Mouse (Mus musculus): ENCODE measurements around the gene Tpst2. TPM values are rescaled to one million over a fixed set of nuclear protein-coding genes. Genes with fewer than 3 reads are reported as not detected.

Tpst2 gene
- polyA plus RNA-seq (2012; rRNA removed) = 20.7 and 29.1 TPM in 2 replicates

DNA sequence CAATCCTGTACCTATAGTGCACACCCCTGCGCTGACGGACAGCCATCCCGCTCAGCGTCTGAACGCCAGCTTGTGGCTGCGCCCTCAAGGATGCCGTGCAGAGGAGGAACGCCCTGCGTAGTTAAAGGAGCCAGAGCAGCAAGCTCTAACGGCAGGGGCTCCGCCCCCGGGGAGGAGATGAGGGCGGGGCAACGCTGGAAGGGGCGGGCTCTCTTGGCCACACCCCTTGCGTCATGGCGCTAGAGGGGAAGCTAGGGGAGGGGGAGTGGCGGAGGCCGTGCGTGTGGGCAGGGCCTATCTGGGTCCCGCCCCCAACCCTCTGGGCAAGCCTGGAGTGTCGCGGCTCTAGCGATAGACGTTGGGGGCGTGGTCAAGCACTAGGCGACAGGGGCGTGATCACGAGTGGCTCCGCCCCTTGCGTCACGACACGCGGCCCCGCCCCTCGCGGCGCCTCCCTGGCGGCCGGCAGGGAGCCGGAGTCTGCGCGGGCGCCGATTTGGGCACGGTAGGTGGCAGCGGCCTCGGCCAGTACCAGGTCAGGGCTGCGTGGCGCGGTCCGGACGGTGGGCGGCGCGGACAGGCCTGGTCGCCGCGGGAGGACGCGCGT, at the start of gene Tpst2:
Tpst2 (plus strand) TSS at position 425 of the 607 bp plus-strand sequence.
- peak; percentile 99 for DNase-seq (ENCODE audit: low spot score)

DNA sequence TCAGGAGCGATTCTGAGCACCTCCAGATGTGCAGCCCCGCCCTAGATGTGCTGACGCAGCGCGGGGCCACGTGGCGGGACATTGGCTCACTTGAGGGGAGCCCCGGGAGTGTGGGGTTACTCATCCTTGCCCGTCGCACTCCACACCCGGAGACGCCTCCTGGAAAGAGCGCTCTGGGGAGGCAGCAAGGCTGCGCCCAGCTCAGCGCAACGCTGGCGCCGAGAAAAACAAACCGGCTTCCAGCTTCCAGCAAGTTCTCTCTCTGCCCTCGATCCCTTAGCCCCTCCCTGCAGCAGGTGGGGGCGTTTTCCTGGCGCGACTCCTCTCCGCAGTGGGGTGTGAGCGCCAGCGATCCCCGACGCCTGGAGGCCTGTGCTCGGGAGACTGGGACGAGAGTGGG, 49.1 kb upstream of the Tpst2 start:
- no peak for DNase-seq (ENCODE audit: low spot score)

DNA sequence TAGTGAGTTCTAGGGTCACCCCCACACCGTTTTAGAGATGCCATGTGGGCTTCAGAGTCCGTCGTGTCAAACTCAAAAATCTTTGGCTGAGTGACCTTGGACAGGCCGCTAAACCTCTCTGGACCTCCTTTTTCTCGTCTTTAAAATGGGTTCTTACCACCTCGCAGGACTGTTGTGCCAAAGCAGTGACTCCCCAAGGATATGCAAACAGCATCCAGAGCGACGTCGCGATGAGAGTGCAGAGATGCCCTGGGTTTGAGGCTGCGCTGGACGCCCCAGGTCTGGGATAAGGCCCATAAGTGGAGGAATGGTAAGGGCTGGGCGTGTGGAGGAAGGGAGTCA, 48.6 kb upstream of the Tpst2 start:
- no peak for DNase-seq (ENCODE audit: low spot score)

DNA sequence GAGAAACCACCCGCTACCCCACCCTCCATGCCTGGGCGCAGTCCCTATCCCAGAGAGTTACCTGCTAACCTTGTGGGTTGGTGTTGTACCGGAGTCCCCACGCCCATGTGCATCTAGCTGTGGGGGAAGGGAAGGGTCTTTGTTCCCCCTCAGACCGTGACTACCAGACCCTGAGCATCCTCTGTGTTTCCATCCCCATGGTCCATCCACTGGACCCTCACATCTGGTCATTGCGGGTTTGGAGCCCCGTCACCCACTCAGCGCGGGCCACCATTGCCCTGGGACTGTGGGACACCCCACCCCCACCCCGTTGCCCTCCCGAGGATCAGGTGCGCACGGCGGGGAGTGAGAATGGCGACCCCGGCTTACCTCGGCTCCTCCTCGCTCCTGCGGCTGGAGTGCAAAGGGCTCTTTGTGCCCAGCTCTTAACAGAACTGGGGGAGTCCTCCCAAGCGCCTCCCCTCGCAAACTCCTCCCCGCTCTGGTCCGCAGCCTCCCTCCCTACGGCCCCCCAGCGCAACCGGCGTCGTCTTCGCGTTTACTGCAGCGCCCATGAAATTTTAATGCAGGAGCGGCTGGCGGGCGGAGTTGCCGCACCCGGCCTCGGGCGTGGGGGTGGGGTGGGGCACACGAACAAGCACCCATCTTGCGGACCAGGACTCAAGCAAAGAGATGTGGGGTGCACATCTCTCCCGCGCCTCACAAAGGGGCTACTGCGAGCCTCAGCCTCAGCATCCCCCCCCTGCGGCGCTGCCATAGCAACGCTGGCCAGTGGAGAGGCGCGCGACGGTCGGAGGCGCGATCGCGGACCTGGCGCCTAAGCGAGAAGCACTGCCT, 48.0 kb upstream of the Tpst2 start:
- DNase-seq (ENCODE audit: low spot score) = no peak

DNA sequence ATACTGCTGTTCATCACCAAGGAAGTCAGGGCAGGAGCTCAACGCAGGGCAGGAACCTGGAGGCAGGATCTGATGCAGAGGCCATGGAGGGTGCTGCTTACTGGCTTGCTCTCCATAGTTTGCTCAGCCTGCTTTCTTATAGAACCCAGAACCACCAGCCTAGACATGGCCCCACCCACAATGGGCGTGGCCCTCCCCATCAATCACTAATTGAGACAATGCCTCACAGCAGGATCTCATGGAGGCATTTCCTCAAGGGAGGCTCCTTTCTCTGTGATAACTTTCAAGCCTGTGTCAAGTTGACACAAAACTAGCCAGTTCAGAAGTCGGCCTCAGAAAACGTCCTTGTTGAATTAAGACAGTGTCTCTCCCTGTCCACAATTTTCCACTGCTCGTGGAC, 40.7 kb upstream of the Tpst2 start:
- DNase-seq (ENCODE audit: low spot score) = no peak

DNA sequence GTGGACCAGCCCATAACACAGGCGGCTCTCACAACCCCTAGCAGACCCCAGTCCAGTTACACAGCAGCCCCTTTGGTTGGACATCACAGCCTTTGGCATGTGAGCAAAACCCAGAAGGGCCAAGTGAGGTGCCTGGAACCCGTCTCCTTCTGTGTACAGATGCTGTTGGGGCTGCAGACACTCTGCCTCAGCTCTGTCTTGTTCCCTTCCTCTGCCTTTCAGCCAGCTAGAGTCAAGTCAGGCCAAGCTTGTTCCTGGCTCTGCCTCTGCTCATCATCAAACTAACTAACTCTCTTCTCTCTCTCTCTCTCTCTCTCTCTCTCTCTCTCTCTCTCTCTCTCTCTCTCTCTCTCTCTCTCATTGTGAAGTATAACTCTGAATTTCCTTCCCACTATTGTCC, 39.9 kb upstream of the Tpst2 start:
- DNase-seq (ENCODE audit: low spot score) = no peak

DNA sequence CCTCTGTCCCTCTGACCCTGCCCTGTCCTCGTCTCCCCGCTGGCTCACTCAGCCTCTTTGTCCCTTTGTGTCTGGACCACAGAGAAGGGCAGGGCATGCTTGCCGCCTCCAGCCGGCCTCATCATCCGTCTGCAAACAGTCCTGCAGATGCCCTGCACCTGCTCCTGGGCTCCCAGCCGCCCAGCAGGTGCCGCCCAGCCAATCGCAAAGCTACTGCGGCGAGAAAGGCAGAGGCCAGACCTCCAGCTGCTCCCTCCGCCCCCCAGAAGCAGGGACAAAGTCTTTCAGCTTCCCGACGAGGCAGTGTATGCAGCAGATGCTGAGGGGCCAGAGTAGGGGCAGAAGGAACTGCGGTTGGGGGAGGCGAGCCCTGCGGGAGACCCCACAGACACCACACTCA, 39.1 kb upstream of the Tpst2 start:
- no peak for DNase-seq (ENCODE audit: low spot score)

DNA sequence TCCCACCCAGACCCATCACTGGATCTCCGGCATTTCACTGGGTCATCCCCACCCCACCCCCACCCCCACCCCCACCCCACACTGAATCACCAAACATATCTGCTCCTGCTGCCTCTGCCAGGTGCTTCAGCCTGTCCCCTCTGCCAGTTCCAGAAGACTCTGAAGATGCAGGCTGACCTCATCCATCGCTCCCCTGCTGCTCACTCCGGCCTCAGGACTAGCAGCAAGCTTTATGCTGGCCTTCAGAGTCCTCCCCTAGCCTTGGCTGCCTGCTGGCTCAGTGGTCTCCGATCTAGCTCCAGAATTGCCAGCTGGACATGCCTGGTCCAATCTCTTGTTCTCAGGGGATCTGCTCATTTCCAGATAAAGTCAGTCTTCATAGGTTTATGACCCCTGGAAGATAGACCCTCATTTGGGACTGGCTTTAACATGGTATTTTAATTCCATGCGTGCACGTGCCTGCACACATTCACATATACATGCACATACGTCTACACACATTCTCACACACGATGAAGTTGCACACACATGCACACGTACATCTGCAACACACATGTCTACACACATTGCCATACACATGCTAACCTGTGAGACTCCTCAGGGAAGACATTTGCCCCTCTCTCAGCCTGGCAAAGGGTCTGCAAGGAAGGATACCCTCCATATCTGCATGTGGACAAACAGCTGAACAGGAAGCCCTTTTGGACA, 38.5 kb upstream of the Tpst2 start:
- no peak for DNase-seq (ENCODE audit: low spot score)

DNA sequence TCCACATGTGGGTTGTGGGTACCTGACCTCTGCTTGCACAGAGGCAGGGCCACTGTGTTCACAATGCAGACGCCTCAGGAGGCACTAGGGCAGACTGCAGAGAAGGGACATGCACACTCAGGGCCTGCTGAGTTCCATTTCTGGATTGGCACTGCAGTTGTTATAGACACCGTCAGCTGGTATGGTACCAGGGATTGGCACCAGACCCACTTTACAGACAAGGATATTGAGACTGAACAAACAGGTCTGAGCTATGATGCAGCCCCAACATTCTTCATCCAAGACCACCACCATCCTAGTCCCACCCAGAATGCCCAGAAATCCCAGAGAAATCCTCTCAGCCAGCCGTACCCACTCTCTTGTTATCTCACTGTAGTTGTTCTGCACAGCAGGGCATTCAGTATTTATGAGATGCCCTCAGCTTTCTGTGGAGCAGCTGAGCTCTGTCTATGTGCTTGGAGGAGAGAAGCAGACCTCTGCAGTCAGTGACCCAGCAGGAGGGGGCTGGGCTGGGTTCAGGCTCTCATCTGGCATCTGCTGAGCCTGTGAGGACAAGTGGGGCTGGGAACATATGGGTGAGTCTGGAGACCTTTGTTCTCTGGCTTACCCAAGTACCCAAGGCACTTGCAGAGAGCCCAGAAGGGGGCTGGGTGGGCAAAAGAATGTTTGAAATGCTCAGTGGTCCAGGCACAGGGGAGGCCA, 37.6 kb upstream of the Tpst2 start:
- DNase-seq (ENCODE audit: low spot score) = no peak

DNA sequence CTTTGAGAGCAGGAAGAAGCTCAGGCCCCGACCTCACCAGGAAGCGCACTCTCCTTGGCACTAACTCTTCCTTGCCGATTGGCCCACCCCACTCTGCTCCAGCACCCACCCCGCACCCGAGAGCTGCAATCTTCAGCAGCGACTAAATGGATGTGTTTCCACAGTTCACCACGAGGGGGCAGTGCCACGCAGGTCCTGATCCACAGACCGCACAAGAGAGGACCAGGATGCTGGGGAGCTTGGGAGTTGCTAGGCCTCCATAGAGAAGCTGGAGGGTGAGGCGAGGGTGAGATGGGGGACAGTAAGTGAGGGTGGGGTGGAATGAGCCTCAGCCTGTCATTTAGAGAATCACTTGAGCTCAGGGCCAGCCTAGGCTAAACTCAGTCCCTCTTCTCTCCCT, 35.7 kb upstream of the Tpst2 start:
- DNase-seq (ENCODE audit: low spot score) = peak; percentile 67

DNA sequence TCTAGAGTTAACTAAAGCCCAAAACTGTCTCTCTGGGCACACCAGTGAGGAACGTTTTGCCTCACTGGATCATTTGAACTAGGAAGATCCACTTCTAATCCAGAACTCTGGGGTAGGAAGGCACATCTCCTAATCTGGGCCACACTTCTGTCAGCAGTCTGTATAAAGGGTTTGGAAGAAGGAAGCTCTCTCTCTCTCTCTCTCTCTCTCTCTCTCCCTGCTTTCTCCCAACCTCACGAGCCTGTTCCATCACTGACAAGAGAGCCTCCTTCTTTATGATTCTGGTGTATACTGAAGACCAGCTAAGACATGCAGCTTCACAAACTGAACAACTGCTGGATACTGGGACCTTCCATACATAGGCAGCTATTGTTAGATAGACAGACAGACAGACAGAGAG, 34.6 kb upstream of the Tpst2 start:
- no peak for DNase-seq (ENCODE audit: low spot score)

DNA sequence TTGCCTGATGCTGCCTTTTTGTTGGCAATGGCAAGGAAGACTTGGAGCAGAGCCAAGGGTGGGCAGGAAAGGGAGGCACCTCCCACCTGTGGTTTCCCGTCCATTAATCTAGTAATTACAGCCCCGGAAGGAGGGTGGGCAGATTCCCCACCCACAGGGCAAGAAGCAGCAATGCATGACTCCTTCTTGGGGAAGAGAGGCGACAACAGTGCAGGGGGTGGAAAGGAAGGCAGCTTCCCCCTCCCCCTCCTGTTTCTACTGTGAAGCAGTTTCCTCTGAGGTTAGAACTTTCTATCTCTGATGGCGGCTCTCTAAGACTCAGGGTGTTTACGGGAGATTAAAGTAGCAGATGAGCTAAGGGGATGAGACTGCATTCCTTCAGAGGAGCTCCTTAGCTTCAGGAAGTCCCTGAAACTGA, 34.1 kb upstream of the Tpst2 start:
- no peak for DNase-seq (ENCODE audit: low spot score)

DNA sequence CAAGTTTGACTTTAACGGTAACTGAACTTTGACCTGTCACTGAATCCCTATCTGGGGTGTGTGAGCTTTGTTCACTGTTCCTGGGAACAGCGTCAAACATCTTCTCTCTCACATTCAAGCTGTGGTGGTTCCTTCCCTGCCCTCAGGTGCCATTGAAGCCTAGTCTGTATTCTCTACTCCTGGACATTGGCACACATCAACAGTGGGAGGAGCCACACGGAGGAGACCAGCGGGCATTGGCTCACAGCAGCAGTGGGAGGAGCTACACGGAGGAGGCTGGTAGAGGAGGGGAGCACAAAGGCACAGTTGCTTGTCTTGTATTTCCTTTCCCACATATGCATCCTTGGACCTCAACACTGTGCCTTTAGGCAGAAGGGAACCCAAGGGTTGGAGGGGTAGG, 33.5 kb upstream of the Tpst2 start:
- DNase-seq (ENCODE audit: low spot score) = no peak

DNA sequence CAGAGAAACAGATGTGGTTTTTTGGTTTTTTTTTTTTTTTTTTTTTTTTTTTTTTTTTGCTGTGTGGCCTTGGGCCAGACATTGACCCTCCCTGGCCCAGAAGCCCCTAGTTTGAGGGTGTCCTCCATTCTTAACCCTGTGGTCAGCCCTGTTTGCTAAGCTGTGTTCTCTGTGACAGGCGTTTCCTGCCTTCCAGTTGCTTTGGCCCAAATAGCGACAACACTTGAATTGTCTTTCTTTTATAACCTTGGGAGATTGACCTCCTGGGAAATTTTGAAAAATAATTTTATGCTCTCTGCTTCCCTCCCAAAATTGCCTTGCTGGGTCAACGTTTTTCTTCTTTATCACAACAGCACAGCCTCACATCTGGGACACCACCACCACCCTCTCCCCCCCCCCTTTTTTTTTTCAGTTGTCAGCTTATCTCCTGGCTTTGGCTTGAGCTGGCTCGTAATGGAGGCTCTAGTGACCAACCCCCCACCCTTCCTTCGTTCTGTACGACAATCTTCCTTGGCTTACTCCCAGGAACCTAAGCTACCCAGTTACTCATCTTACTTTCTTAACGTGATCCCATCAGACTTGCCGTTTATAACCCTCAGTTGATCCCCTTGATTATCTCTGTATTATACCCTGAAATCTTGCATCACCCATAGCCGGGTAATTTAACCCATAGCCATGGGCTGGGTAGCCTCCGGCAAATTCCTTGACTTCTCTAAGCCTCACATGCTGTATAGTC, 32.8 kb upstream of the Tpst2 start:
- no peak for DNase-seq (ENCODE audit: low spot score)

DNA sequence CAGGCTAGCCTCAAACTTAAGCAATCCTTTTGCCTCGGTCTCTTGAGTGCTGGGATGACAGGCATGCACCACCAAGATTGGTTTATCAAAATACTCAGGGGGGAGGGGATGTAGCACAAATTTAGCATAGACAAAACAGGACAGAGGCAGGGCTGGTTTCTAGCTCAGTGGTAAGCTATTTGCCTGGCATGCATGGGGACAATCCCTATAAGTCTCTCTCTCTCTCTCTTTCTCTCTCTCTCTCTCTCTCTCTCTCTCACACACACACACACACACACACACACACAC, 32.3 kb upstream of the Tpst2 start:
- no peak for DNase-seq (ENCODE audit: low spot score)

DNA sequence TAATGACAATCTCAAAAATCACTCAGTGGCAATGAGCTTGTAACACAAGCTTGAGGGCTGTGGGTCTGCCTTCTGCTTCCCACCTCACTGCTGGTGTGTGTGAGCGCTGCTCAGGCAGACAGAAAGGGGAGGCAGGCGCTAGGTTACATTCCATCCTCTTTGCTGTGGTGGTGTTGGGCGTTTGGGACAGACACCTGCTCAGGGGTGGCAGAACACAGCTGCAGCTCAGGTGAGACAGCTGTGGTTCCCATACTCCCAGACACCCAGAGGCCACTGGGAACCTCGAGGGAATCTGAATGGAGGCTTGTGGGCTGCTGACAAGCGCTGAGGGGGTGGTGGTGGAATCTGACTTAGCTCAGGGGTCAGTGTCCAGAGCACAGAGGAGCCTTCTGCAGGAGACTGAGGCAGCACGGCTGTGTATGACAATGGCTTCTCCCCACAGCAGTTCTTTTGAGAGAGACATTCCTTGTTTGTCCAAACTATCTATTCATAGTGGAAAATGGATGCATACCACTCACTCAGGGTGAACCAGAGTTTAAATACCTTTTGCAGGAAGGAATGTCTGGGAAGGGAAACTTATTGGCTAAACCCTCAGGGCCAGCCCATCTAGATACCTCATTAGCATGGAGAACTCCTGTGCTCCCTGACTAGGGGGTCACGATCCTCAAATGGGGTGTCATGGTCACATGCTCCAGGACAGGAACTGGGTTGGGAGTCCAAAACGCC, 31.4 kb upstream of the Tpst2 start:
- no peak for DNase-seq (ENCODE audit: low spot score)

DNA sequence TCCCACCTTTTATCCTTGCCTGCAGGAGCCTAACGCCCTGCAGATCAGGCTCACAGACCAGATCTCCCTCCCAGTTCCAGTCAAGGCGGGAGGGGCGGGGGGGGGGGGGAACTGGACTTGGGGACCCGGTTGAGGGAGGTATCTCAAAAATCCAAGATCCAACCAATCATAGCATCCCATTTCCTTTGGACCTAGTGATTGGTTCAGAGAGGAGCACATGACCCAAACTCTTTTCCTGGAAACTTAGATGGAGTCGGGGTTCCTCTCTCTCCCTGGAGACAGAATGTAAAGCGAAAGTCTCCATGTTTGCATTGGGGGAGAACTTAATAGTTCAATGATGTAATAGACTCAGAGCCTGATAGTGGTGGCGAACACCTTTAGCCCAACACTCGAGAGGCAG, 29.1 kb upstream of the Tpst2 start:
- no peak for DNase-seq (ENCODE audit: low spot score)

DNA sequence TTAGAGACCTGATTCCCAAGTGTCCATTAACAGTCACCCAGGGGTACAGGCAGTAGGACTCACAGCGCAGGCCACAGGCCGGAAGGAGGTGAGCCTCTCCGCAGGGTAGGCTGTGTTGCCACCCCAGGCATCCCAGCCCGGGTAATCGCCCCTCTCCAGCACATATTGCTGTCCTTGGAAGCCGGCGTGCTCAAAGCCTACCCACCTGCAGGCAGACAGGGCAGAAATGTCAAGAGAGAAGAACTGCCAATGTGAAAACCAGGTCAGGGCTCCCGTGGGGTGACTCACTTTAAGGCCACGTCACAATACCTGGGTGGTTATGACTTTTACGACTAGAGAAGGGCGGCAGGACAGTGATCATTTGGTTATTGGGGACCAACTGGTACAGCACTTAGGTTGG, 27.4 kb upstream of the Tpst2 start:
- DNase-seq (ENCODE audit: low spot score) = no peak

DNA sequence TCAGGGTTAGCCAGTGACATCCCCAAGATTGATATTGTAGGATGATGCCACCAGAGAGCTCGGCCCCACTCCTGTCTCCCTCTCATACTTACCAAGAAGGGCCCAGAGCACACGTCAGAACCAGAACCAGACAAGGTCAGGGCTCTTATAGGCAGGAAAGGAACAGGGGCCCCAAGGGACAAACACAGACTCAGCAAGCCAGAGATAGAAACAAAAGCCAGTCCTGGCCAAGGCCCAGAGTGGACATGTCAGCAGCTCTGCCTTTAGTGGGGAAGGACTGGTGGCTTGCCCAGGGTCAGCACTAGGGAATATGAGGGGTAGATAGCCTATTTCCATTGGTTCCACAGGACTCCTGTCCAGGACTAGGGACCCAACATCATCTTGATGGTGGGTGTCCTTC, 24.1 kb upstream of the Tpst2 start, which contains the start of gene Cryba4:
Cryba4 (minus strand) TSS at position 119 of the 400 bp plus-strand sequence.
- no peak for DNase-seq (ENCODE audit: low spot score)

DNA sequence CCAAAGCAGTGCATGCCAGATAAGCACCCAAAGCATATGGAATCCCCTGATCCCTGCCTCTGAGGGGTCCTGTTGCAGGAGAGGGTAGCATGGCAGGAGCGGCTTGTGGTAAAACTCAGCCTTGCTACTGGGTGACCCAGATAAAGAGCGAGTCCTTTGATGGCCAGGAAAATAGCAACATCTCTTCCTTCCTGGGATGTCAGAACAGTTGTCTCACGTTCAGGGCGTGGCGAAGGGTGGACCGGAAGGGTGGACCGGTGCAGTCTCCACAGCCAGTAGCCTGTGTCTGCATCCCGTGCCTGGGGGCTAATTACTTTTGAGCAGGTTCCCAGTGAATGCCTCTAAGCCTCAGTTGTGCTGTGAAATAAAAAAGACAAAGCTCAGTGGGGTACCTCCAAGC, 23.3 kb upstream of the Tpst2 start:
- no peak for DNase-seq (ENCODE audit: low spot score)

DNA sequence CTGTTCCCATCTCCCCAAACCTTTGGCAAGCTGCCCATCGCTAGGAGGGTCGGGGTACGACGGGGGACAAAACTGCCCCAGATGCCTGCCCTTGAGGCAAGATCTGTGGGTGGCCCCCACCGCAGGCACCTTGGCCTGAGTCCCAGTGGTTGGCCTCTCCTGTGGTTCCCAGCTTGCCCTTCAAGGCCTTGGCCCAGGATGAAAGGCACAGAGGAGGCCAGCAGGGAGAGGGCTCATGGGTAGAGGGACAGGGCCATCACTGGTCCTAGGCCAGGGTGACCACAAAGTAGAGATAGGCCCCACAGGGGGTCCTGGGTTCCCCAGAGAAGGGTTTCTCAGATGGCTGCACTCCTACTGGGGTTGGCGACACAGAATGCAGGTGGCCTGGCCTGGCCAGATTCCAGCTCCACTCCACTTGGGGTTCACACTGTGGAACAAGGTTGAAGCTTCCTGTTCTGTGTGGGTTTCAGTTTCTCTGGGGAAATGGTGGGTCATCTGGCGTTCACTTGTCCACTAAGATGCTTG, 22.1 kb upstream of the Tpst2 start:
- no peak for DNase-seq (ENCODE audit: low spot score)

Data from urinary bladder, adult 2 months (tissue).